Mouse (Mus musculus) left cerebral cortex, adult 2 months (tissue): ENCODE data around the gene Fth1. TPM values are rescaled to one million over a fixed set of nuclear protein-coding genes. Genes with fewer than 3 reads are reported as not detected.
A peak's percentile ranks its signal among the peaks of the same experiment; 100 is the strongest.

Experiments
- DNase-seq, 2 experiments: peaks; one replicate each; pipeline ENCODE4 v3.0.0; 2021 to 2022; ENCODE audit warnings: low spot score in 2 of 2, mixed read lengths in 1 of 2; ENCODE audit errors: extremely low spot score in 1 of 2
- H3K27ac ChIP-seq: fragments of 200-600 bp; 2 replicates; pipeline ENCODE4 v1.8.1; 2022
- H3K4me3 ChIP-seq: fragments of 200-600 bp; 2 replicates; pipeline ENCODE4 v1.8.1; 2022
- CTCF ChIP-seq: fragments of 200-600 bp; IDR thresholded peaks from 2 replicates; pipeline ENCODE4 v1.8.1; 2022; ENCODE audit warnings: antibody characterized with exemption, mild to moderate bottlenecking, moderate library complexity
- intact Hi-C: fragments of 180-260 bp; cut with DNase I; formaldehyde crosslinking; loops from one replicate; pipeline ENCODE4 v1.15.1; 2025
- total RNA-seq, 2 experiments: library from RNA; stranded (reverse); gene quantifications; 2 replicates each; pipeline ENCODE4 v1.2.3; 2021

Fth1 gene
- total RNA-seq, 2 experiments from 2014 or later, result 2,213 to 2,341 TPM

- no peak for DNase-seq
- no peak for TF ChIP-seq CTCF
- Histone ChIP-seq H3K4me3 (no peak overlapping the region; the same call in 1 of the 2 replicates), H3K27ac (no peak overlapping the region)
- intact Hi-C loops, result no loop called here
These were observed 4.9 kb downstream of the Fth1 start for GRCm38 (mm10) chr19:9985190-9985899.

- intact Hi-C loops, result no loop called here
- DNase-seq, result no peak
- no peak overlapping the region for H3K27ac ChIP-seq
- no peak overlapping the region for H3K4me3 ChIP-seq
- no peak for TF ChIP-seq CTCF
These were observed 5.6 kb downstream of the Fth1 start for GRCm38 (mm10) chr19:9985900-9986421.

- Histone ChIP-seq H3K27ac (no peak overlapping the region), H3K4me3 (no peak overlapping the region)
- no peak for TF ChIP-seq CTCF
- no peak for DNase-seq
- intact Hi-C loops, result no loop called here
These were observed 6.8 kb downstream of the Fth1 start for GRCm38 (mm10) chr19:9987192-9987591.

- Histone ChIP-seq H3K4me3 (no peak overlapping the region), H3K27ac (no peak overlapping the region)
- DNase-seq, result no peak
- intact Hi-C loops, result no loop called here
- TF ChIP-seq CTCF, result no peak
These were observed 7.2 kb downstream of the Fth1 start for GRCm38 (mm10) chr19:9987593-9987992.

GRCm38 (mm10) chr19:9989171-9989883, 8.9 kb downstream of the Fth1 start:
- TF ChIP-seq CTCF, result peak; percentile 87
- intact Hi-C loops, result no loop called here
- Histone ChIP-seq H3K27ac (no peak overlapping the region), H3K4me3 (no peak overlapping the region)
- DNase-seq, result no peak

DNA sequence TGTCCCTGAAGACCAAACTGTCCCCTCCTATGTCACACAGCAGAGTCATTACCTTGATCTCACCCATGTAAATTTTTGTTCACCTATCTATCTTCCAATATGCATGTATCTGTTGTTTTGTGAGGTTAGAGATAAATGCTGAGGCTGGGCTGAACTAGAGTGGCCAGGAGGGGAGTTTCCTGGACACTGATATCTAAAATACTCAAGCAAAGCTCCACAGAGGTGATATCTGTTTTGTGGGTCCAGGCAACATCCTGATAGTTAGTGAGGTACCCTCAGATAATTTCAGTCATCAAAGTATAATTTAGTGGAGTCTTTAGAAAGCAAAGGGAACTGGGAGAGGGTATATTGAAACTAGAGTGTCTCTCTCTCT, 9.5 kb downstream of the Fth1 start:
- H3K4me3 ChIP-seq, result no peak overlapping the region
- no peak for TF ChIP-seq CTCF
- intact Hi-C loops, result no loop called here
- no peak overlapping the region for H3K27ac ChIP-seq
- DNase-seq, result no peak

DNA sequence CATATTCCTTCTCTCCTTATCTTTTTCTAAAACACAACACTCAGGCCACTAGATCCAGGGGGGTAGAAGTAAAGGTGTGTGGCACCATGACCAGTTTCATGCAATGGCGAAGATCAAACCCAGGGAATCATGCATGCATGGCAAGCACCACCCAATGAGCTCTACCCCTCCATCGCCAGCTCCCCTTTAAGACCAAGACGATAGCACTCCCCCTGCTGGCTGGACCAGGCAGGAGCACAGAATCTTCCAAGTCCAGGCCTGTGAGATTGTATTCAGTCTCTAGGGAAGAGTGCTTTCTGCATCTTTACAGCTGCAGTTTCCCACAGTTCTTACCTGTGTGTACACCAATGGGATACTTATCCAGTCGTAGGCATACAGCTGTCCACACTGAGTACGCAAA, 10.9 kb downstream of the Fth1 start:
- intact Hi-C loops, result loop anchor here (1.0 kb wide), 1 partner anchor 75 kb away; no protein-coding TSS in a partner anchor
- TF ChIP-seq CTCF, result peak; percentile 92
- H3K27ac ChIP-seq, result no peak overlapping the region
- H3K4me3 ChIP-seq, result no peak overlapping the region
- DNase-seq, result peak; percentile 77 to 85

GRCm38 (mm10) chr19:9992011-9992958, 11.9 kb downstream of the Fth1 start:
- Histone ChIP-seq H3K27ac (peak overlapping the region; percentile 48; the same call in 1 of the 2 replicates), H3K4me3 (peak overlapping the region; percentile 30)
- no peak for DNase-seq
- intact Hi-C loops, result no loop called here
- no peak for TF ChIP-seq CTCF

GRCm38 (mm10) chr19:9993036-9993656, 12.7 kb downstream of the Fth1 start:
- Histone ChIP-seq H3K4me3 (peak overlapping the region; percentile 30), H3K27ac (peak overlapping the region; percentile 48; the same call in 1 of the 2 replicates)
- intact Hi-C loops, result no loop called here
- peak; percentile 83 for TF ChIP-seq CTCF
- DNase-seq, result peak; percentile 76 to 83

GRCm38 (mm10) chr19:9997204-9998062, 17.0 kb downstream of the Fth1 start:
- intact Hi-C loops, result no loop called here
- TF ChIP-seq CTCF, result no peak
- no peak overlapping the region for H3K27ac ChIP-seq
- no peak overlapping the region for H3K4me3 ChIP-seq
- DNase-seq, result no peak
